Mouse (Mus musculus) hindbrain, embryonic 15.5 days (tissue): Measurements from ENCODE around the gene Lrrc56. TPM values are rescaled to one million over a fixed set of nuclear protein-coding genes. Genes with fewer than 3 reads are reported as not detected.

Experiments used
- ATAC-seq: fragments of 200-750 bp; cut with Nextera tagmentation; 2 replicates; pipeline ENCODE4 v1.8.0; 2017; ENCODE audit warnings: low read depth, moderate number of reproducible peaks, moderate TSS enrichment; ENCODE audit not compliant: low FRiP score
- H3K27ac ChIP-seq: fragments of 300-500 bp; sonication (generic); replicated peaks from 2 replicates; pipeline ENCODE4 v1.5.1; 2015; ENCODE audit warnings: mild to moderate bottlenecking, inconsistent platforms
- H3K27me3 ChIP-seq: fragments of 300-500 bp; sonication (generic); 2 replicates; pipeline ENCODE4 v1.6.1; 2015; ENCODE audit warnings: control low read depth, inconsistent platforms
- H3K36me3 ChIP-seq: fragments of 300-500 bp; sonication (generic); 2 replicates; pipeline ENCODE4 v1.6.1; 2015; ENCODE audit warnings: control low read depth, inconsistent platforms
- H3K4me1 ChIP-seq: fragments of 300-500 bp; sonication (generic); replicated peaks from 2 replicates; pipeline ENCODE4 v1.6.1; 2015; ENCODE audit warnings: control low read depth, inconsistent platforms
- H3K4me2 ChIP-seq: fragments of 300-500 bp; sonication (generic); 2 replicates; pipeline ENCODE4 v1.6.1; 2015; ENCODE audit warnings: moderate library complexity, mild to moderate bottlenecking, inconsistent platforms
- H3K4me3 ChIP-seq: fragments of 300-500 bp; sonication (generic); 2 replicates; pipeline ENCODE4 v1.5.1; 2015; ENCODE audit warnings: mild to moderate bottlenecking, inconsistent platforms
- H3K9ac ChIP-seq: fragments of 300-500 bp; sonication (generic); 2 replicates; pipeline ENCODE4 v1.6.1; 2015; ENCODE audit warnings: inconsistent platforms
- H3K9me3 ChIP-seq: fragments of 300-500 bp; sonication (generic); 2 replicates; pipeline ENCODE4 v1.6.1; 2016; ENCODE audit warnings: control low read depth, inconsistent platforms
- WGBS: fragments of 180-500 bp; shearing (Covaris S2); methylation state at CpG from one replicate; pipeline ENCODE4 v1.1.7; 2015; 5-methylcytosine and 5-hydroxymethylcytosine counted together
- polyA plus RNA-seq: library from polyadenylated mRNA; unstranded; fragments of >200 nt; fragmentation: Nextera tagmentation; extraction: Ambion mirVana; gene quantifications from 2 replicates; pipeline ENCODE4 v1.2.1, GENCODE M21; 2015

Lrrc56 gene
- polyA plus RNA-seq, 1 experiment from 2014 or later = 11.2 TPM

DNA sequence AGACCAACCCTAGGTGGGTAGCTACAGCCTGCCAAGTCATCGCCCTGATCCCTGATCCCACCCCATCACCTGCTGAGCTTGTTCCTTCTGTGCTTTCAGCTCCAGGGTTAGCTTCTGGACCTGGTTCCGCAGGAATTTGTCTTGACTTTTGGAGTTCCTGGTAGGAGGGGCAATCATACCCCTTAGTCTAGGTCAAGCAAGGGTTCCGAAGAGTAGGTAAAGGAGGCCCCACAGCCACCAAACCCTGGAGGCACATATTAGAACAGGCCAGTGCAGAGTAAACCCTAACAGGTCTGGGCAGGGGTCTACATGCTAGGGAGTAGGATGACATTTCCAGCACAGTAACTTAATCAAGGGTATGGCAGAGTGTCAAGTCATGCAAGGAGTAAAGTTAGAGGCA, 19.2 kb downstream of the Lrrc56 start:
- WGBS = 92% methylated on average over 3 of the region's 3 CpGs
- H3K27ac ChIP-seq = no peak overlapping the region
- no peak overlapping the region for H3K9ac ChIP-seq
- H3K36me3 ChIP-seq = no peaks in the 10 kb centered on the region
- no peaks in the 10 kb centered on the region for H3K27me3 ChIP-seq
- H3K4me1 ChIP-seq = peaks cover 20% of the 10 kb centered on the region
- ATAC-seq = no peak
- no peaks in the 10 kb centered on the region for H3K9me3 ChIP-seq
- no peak overlapping the region for H3K4me2 ChIP-seq
- H3K4me3 ChIP-seq = no peak overlapping the region

GRCm38 (mm10) chr7:141213605-141214235, 19.8 kb downstream of the Lrrc56 start, which contains the start of gene Lmntd2:
Gene Lmntd2 (minus strand): TSS chr7:141214080.
- ATAC-seq = no peak
- H3K4me3 ChIP-seq = peak within 1 kb of the TSS; percentile 65
- peak within 1 kb of the TSS; percentile 98 for H3K4me2 ChIP-seq
- no peaks in the 10 kb centered on the region for H3K27me3 ChIP-seq
- 0 out of 2 replicates have a peak within 1 kb of the TSS, but pooled peaks have one; percentile 65 for H3K9ac ChIP-seq
- no peaks in the 10 kb centered on the region for H3K9me3 ChIP-seq
- H3K36me3 ChIP-seq = no peaks in the 10 kb centered on the region
- H3K27ac ChIP-seq = peak within 1 kb of the TSS; percentile 54
- H3K4me1 ChIP-seq = peaks cover 20% of the 10 kb centered on the region
- 96% methylated on average over 11 of the region's 11 CpGs for WGBS

GRCm38 (mm10) chr7:141214310-141214709, 20.4 kb downstream of the Lrrc56 start:
- no peaks in the 10 kb centered on the region for H3K9me3 ChIP-seq
- H3K4me2 ChIP-seq = no peak overlapping the region
- H3K27ac ChIP-seq = no peak overlapping the region
- no peak overlapping the region for H3K4me3 ChIP-seq
- H3K9ac ChIP-seq = no peak overlapping the region
- ATAC-seq = no peak
- H3K4me1 ChIP-seq = peaks cover 20% of the 10 kb centered on the region
- no peaks in the 10 kb centered on the region for H3K36me3 ChIP-seq
- 83% methylated on average over 3 of the region's 3 CpGs for WGBS
- no peaks in the 10 kb centered on the region for H3K27me3 ChIP-seq

GRCm38 (mm10) chr7:141215101-141215879, 21.3 kb downstream of the Lrrc56 start, which contains the start of gene Rassf7:
Gene Rassf7 (plus strand): TSS chr7:141215860.
- H3K4me2 ChIP-seq = peak within 1 kb of the TSS; percentile 98
- ATAC-seq = peak; percentile 96
- peak within 1 kb of the TSS; percentile 65 for H3K4me3 ChIP-seq
- H3K9me3 ChIP-seq = no peaks in the 10 kb centered on the region
- no peaks in the 10 kb centered on the region for H3K36me3 ChIP-seq
- H3K4me1 ChIP-seq = peaks cover 20% of the 10 kb centered on the region
- under 1% methylated on average over 41 of the region's 41 CpGs for WGBS
- H3K27me3 ChIP-seq = no peaks in the 10 kb centered on the region
- peak within 1 kb of the TSS; percentile 69 for H3K27ac ChIP-seq
- peak within 1 kb of the TSS; percentile 65 for H3K9ac ChIP-seq

DNA sequence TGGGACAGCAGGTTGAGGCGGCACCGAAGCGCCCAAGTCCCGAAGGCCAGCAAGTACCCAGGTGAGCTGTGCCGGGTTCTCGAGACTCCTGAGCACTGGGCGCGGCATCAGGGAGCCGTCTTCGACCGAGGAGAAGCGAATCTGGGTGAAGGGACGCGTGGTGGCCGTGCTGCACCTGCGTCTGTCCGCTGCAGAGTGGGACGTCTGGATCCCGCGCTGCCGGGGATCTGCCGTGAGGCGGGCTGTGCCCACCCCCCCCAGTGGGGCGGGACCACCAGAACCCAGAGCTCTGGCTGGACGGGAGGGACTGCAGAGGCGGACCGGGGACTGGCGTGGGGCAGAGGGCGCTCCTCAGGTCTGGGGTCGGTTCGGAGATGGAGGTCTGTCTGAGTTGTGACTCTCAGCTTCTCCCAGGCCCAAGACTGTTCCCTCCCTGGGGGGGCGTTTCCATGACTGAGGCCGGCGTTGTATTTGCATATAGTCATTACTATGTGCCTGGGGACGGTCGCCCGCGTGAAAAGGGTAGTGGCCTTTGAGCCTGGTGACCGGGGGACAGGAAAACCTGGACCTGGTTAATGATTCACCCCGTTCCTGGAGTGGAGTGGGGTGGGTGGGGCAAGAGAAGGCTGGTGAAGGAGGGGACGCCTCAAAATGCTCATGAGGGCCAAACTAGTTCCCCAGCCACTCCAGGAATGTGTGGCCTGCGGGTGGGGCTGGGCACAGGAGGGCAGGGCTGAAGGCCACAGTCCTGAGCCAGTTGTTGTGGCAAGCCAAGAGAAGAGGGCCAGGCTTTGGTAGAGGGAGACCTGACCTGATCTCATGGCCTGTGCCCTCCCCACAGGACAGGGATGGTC, 22.1 kb downstream of the Lrrc56 start:
- Histone ChIP-seq H3K9ac (peak overlapping the region; percentile 65), H3K9me3 (no peaks in the 10 kb centered on the region), H3K27ac (peak overlapping the region; percentile 69), H3K4me2 (peak overlapping the region; percentile 98), H3K27me3 (no peaks in the 10 kb centered on the region), H3K4me3 (peak overlapping the region; percentile 65), H3K4me1 (peaks cover 24% of the 10 kb centered on the region), H3K36me3 (no peaks in the 10 kb centered on the region)
- ATAC-seq = peak; percentile 69
- 1% methylated on average over 41 of the region's 42 CpGs for WGBS

- Histone ChIP-seq H3K9me3 (no peaks in the 10 kb centered on the region), H3K4me3 (peak overlapping the region; percentile 65; the same call in 1 of the 2 replicates), H3K4me2 (peak overlapping the region; percentile 98; the same call in 1 of the 2 replicates), H3K27me3 (no peaks in the 10 kb centered on the region), H3K4me1 (peaks cover 31% of the 10 kb centered on the region), H3K9ac (no peak overlapping the region), H3K36me3 (no peaks in the 10 kb centered on the region), H3K27ac (no peak overlapping the region)
- ATAC-seq = no peak
- WGBS = 90% methylated on average over 11 of the region's 11 CpGs
Observed at GRCm38 (mm10) chr7:141216894-141217293, 22.9 kb downstream of the Lrrc56 start.

GRCm38 (mm10) chr7:141217343-141218013, 23.5 kb downstream of the Lrrc56 start:
- 90% methylated on average over 17 of the region's 17 CpGs for WGBS
- no peak overlapping the region for H3K9ac ChIP-seq
- no peak for ATAC-seq

GRCm38 (mm10) chr7:141218141-141218540, 24.2 kb downstream of the Lrrc56 start:
- Histone ChIP-seq H3K4me3 (no peak overlapping the region), H3K9ac (no peak overlapping the region), H3K4me2 (no peak overlapping the region), H3K9me3 (no peaks in the 10 kb centered on the region), H3K4me1 (peaks cover 41% of the 10 kb centered on the region), H3K27me3 (no peaks in the 10 kb centered on the region), H3K36me3 (no peaks in the 10 kb centered on the region), H3K27ac (no peak overlapping the region)
- 81% methylated on average over 3 of the region's 3 CpGs for WGBS
- no peak for ATAC-seq

More at GRCm38 (mm10) chr7:141217343-141218013, 23.5 kb downstream of the Lrrc56 start:
- H3K4me2 ChIP-seq = no peak overlapping the region
- no peak overlapping the region for H3K4me3 ChIP-seq
- peaks cover 37% of the 10 kb centered on the region for H3K4me1 ChIP-seq
- no peaks in the 10 kb centered on the region for H3K27me3 ChIP-seq
- H3K27ac ChIP-seq = no peak overlapping the region
- H3K36me3 ChIP-seq = no peaks in the 10 kb centered on the region
- no peaks in the 10 kb centered on the region for H3K9me3 ChIP-seq

GRCm38 (mm10) chr7:141218557-141219133, 24.7 kb downstream of the Lrrc56 start:
- Histone ChIP-seq H3K36me3 (no peaks in the 10 kb centered on the region), H3K4me3 (no peak overlapping the region), H3K4me1 (peaks cover 41% of the 10 kb centered on the region), H3K9me3 (no peaks in the 10 kb centered on the region), H3K27me3 (no peaks in the 10 kb centered on the region), H3K27ac (no peak overlapping the region), H3K9ac (no peak overlapping the region), H3K4me2 (no peak overlapping the region)
- ATAC-seq = no peak
- WGBS = 93% methylated on average over 5 of the region's 5 CpGs

DNA sequence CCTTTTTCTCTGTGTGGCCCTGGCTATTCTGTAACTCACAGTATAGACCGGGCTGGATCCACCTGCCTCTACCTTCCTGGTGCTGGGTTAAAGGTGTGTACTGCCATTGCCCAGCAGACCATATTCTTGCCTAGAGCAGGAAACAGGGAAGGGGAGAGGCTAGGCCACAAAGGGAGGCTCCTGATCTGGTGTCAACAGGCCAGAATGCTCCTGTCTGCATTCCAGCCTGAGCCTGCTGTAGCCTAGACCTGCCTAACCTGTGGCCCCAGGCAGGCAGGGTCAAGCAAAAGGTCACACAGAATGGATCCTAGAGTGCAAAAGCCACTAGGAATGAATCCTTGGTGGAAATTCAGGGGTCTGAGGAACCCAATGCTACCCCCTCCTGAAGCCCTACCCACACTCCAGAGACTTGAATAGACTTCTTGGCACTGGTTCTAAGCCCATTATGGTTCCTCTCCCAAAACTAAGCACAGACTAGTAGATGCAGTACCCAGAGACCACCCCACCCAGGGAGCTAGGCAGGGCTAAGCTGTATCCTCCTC, 25.7 kb downstream of the Lrrc56 start:
- H3K4me2 ChIP-seq = no peak overlapping the region
- 83% methylated on average over 1 of the region's 1 CpGs for WGBS
- no peak for ATAC-seq
- no peak overlapping the region for H3K27ac ChIP-seq
- no peaks in the 10 kb centered on the region for H3K27me3 ChIP-seq
- H3K4me3 ChIP-seq = no peak overlapping the region
- H3K9me3 ChIP-seq = no peaks in the 10 kb centered on the region
- H3K36me3 ChIP-seq = no peaks in the 10 kb centered on the region
- H3K9ac ChIP-seq = no peak overlapping the region
- peaks cover 41% of the 10 kb centered on the region for H3K4me1 ChIP-seq

- peak overlapping the region; percentile 76; the same call in 1 of the 2 replicates for H3K4me2 ChIP-seq
- 86% methylated on average over 1 of the region's 1 CpGs for WGBS
- ATAC-seq = no peak
- H3K27me3 ChIP-seq = no peaks in the 10 kb centered on the region
- no peak overlapping the region for H3K4me3 ChIP-seq
- no peaks in the 10 kb centered on the region for H3K36me3 ChIP-seq
- no peak overlapping the region for H3K9ac ChIP-seq
- H3K27ac ChIP-seq = no peak overlapping the region
- H3K9me3 ChIP-seq = no peaks in the 10 kb centered on the region
- peaks cover 35% of the 10 kb centered on the region for H3K4me1 ChIP-seq
Observed at GRCm38 (mm10) chr7:141220377-141220776, 26.4 kb downstream of the Lrrc56 start.
